Mouse (Mus musculus): Measurements from ENCODE around the gene Smim13.

GRCm38 (mm10) chr13:41249538-41250317 lies at the start of gene Smim13:
- TF ChIP-seq CHD2 (IDR thresholded peaks at IDR 0.05; ENCODE audit: low read depth, low read length) = no peak
- no peak for TF ChIP-seq ZC3H11A (IDR thresholded peaks at IDR 0.05; ENCODE audit: borderline replicate concordance, low read depth, low read length)
- peak; percentile 99 for TF ChIP-seq HCFC1 (IDR thresholded peaks at IDR 0.05; ENCODE audit: borderline replicate concordance, insufficient read depth, low read length)
